Mouse (Mus musculus): Measurements from ENCODE around the gene Irf2bp1. TPM values are rescaled to one million over a fixed set of nuclear protein-coding genes. Genes with fewer than 3 reads are reported as not detected.

Irf2bp1 gene
- polyA plus RNA-seq, 1 experiment from 2014 or later: 28.0 TPM

- peaks cover 65% of the 10 kb centered on the region for H3K36me3 ChIP-seq (ENCODE audit: control insufficient read depth, insufficient read depth)
- no peak overlapping the region for H3K27ac ChIP-seq (ENCODE audit: low read length)
- no peaks in the 10 kb centered on the region for H3K9me3 ChIP-seq (ENCODE audit: control insufficient read depth, low read length)
- H3K27me3 ChIP-seq (replicated peaks; ENCODE audit: control insufficient read depth, insufficient read depth, low read length): no peaks in the 10 kb centered on the region
- H3K4me2 ChIP-seq (ENCODE audit: low read length): no peak overlapping the region
- ATAC-seq: no peak
- no peak overlapping the region for H3K4me3 ChIP-seq (replicated peaks; ENCODE audit: low read length)
- 96% methylated on average over 6 of the region's 6 CpGs for WGBS
- H3K4me1 ChIP-seq (replicated peaks; ENCODE audit: control insufficient read depth, insufficient read depth, low read length): no peaks in the 10 kb centered on the region
- H3K9ac ChIP-seq (replicated peaks; ENCODE audit: low read depth, low read length): no peak overlapping the region
Observed at GRCm38 (mm10) chr7:19044616-19045015, 40.8 kb downstream of the Irf2bp1 start.

GRCm38 (mm10) chr7:19046286-19047069 is 42.6 kb downstream of the Irf2bp1 start:
- no peaks in the 10 kb centered on the region for H3K4me1 ChIP-seq (replicated peaks; ENCODE audit: control insufficient read depth, insufficient read depth, low read length)
- no peak overlapping the region for H3K9ac ChIP-seq (replicated peaks; ENCODE audit: low read depth, low read length)
- H3K4me2 ChIP-seq (ENCODE audit: low read length): no peak overlapping the region
- ATAC-seq: no peak
- H3K36me3 ChIP-seq (ENCODE audit: control insufficient read depth, insufficient read depth): peaks cover 67% of the 10 kb centered on the region
- H3K27ac ChIP-seq (ENCODE audit: low read length): no peak overlapping the region
- no peak overlapping the region for H3K4me3 ChIP-seq (replicated peaks; ENCODE audit: low read length)
- 96% methylated on average over 11 of the region's 11 CpGs for WGBS
- H3K27me3 ChIP-seq (replicated peaks; ENCODE audit: control insufficient read depth, insufficient read depth, low read length): no peaks in the 10 kb centered on the region
- no peaks in the 10 kb centered on the region for H3K9me3 ChIP-seq (ENCODE audit: control insufficient read depth, low read length)

- H3K27ac ChIP-seq (ENCODE audit: low read length): no peak overlapping the region
- H3K27me3 ChIP-seq (replicated peaks; ENCODE audit: control insufficient read depth, insufficient read depth, low read length): no peaks in the 10 kb centered on the region
- no peaks in the 10 kb centered on the region for H3K4me1 ChIP-seq (replicated peaks; ENCODE audit: control insufficient read depth, insufficient read depth, low read length)
- H3K4me3 ChIP-seq (replicated peaks; ENCODE audit: low read length): no peak overlapping the region
- no peak overlapping the region for H3K9ac ChIP-seq (replicated peaks; ENCODE audit: low read depth, low read length)
- 89% methylated on average over 14 of the region's 14 CpGs for WGBS
- no peak for ATAC-seq
- H3K9me3 ChIP-seq (ENCODE audit: control insufficient read depth, low read length): no peaks in the 10 kb centered on the region
- peaks cover 51% of the 10 kb centered on the region for H3K36me3 ChIP-seq (ENCODE audit: control insufficient read depth, insufficient read depth)
- no peak overlapping the region for H3K4me2 ChIP-seq (ENCODE audit: low read length)
Observed at GRCm38 (mm10) chr7:19048006-19048527, 44.2 kb downstream of the Irf2bp1 start.

GRCm38 (mm10) chr7:19049252-19049651 is 45.4 kb downstream of the Irf2bp1 start:
- 94% methylated on average over 5 of the region's 5 CpGs for WGBS
- peaks cover 46% of the 10 kb centered on the region for H3K36me3 ChIP-seq (ENCODE audit: control insufficient read depth, insufficient read depth)

GRCm38 (mm10) chr7:19050172-19050571 is 46.3 kb downstream of the Irf2bp1 start:
- Histone ChIP-seq H3K4me2 (ENCODE audit: low read length) (no peak overlapping the region), H3K36me3 (ENCODE audit: control insufficient read depth, insufficient read depth) (peaks cover 37% of the 10 kb centered on the region), H3K27me3 (replicated peaks; ENCODE audit: control insufficient read depth, insufficient read depth, low read length) (no peaks in the 10 kb centered on the region), H3K4me3 (replicated peaks; ENCODE audit: low read length) (no peak overlapping the region), H3K9me3 (ENCODE audit: control insufficient read depth, low read length) (no peaks in the 10 kb centered on the region), H3K9ac (replicated peaks; ENCODE audit: low read depth, low read length) (no peak overlapping the region), H3K27ac (ENCODE audit: low read length) (no peak overlapping the region), H3K4me1 (replicated peaks; ENCODE audit: control insufficient read depth, insufficient read depth, low read length) (peaks cover 10% of the 10 kb centered on the region)
- no peak for ATAC-seq
- 85% methylated on average over 8 of the region's 8 CpGs for WGBS

More at GRCm38 (mm10) chr7:19049252-19049651, 45.4 kb downstream of the Irf2bp1 start:
- Histone ChIP-seq H3K27ac (ENCODE audit: low read length) (no peak overlapping the region), H3K4me3 (replicated peaks; ENCODE audit: low read length) (no peak overlapping the region), H3K27me3 (replicated peaks; ENCODE audit: control insufficient read depth, insufficient read depth, low read length) (no peaks in the 10 kb centered on the region), H3K9me3 (ENCODE audit: control insufficient read depth, low read length) (no peaks in the 10 kb centered on the region), H3K4me2 (ENCODE audit: low read length) (no peak overlapping the region), H3K9ac (replicated peaks; ENCODE audit: low read depth, low read length) (no peak overlapping the region), H3K4me1 (replicated peaks; ENCODE audit: control insufficient read depth, insufficient read depth, low read length) (peaks cover 4% of the 10 kb centered on the region)
- ATAC-seq: no peak

GRCm38 (mm10) chr7:19051161-19051560 is 47.3 kb downstream of the Irf2bp1 start:
- H3K27me3 ChIP-seq (replicated peaks; ENCODE audit: control insufficient read depth, insufficient read depth, low read length): no peaks in the 10 kb centered on the region
- ATAC-seq: no peak
- H3K4me1 ChIP-seq (replicated peaks; ENCODE audit: control insufficient read depth, insufficient read depth, low read length): peaks cover 10% of the 10 kb centered on the region
- WGBS: 74% methylated on average over 4 of the region's 4 CpGs
- H3K4me3 ChIP-seq (replicated peaks; ENCODE audit: low read length): no peak overlapping the region
- no peak overlapping the region for H3K9ac ChIP-seq (replicated peaks; ENCODE audit: low read depth, low read length)
- no peak overlapping the region for H3K27ac ChIP-seq (ENCODE audit: low read length)
- no peaks in the 10 kb centered on the region for H3K9me3 ChIP-seq (ENCODE audit: control insufficient read depth, low read length)
- peaks cover 33% of the 10 kb centered on the region for H3K36me3 ChIP-seq (ENCODE audit: control insufficient read depth, insufficient read depth)
- H3K4me2 ChIP-seq (ENCODE audit: low read length): no peak overlapping the region

- no peak for ATAC-seq
- no peak overlapping the region for H3K27ac ChIP-seq (ENCODE audit: low read length)
- H3K4me1 ChIP-seq (replicated peaks; ENCODE audit: control insufficient read depth, insufficient read depth, low read length): peaks cover 10% of the 10 kb centered on the region
- peaks cover 25% of the 10 kb centered on the region for H3K36me3 ChIP-seq (ENCODE audit: control insufficient read depth, insufficient read depth)
- H3K4me3 ChIP-seq (replicated peaks; ENCODE audit: low read length): no peak overlapping the region
- 90% methylated on average over 15 of the region's 15 CpGs for WGBS
- H3K27me3 ChIP-seq (replicated peaks; ENCODE audit: control insufficient read depth, insufficient read depth, low read length): no peaks in the 10 kb centered on the region
- H3K9me3 ChIP-seq (ENCODE audit: control insufficient read depth, low read length): no peaks in the 10 kb centered on the region
- H3K4me2 ChIP-seq (ENCODE audit: low read length): no peak overlapping the region
- H3K9ac ChIP-seq (replicated peaks; ENCODE audit: low read depth, low read length): no peak overlapping the region
Observed at GRCm38 (mm10) chr7:19052345-19053135, 48.7 kb downstream of the Irf2bp1 start.

- Histone ChIP-seq H3K4me2 (ENCODE audit: low read length) (no peak overlapping the region), H3K9me3 (ENCODE audit: control insufficient read depth, low read length) (no peaks in the 10 kb centered on the region), H3K9ac (replicated peaks; ENCODE audit: low read depth, low read length) (no peak overlapping the region), H3K27me3 (replicated peaks; ENCODE audit: control insufficient read depth, insufficient read depth, low read length) (no peaks in the 10 kb centered on the region), H3K4me1 (replicated peaks; ENCODE audit: control insufficient read depth, insufficient read depth, low read length) (peaks cover 10% of the 10 kb centered on the region), H3K36me3 (ENCODE audit: control insufficient read depth, insufficient read depth) (peaks cover 24% of the 10 kb centered on the region), H3K4me3 (replicated peaks; ENCODE audit: low read length) (no peak overlapping the region), H3K27ac (ENCODE audit: low read length) (no peak overlapping the region)
- 90% methylated on average over 7 of the region's 7 CpGs for WGBS
- ATAC-seq: no peak
Observed at GRCm38 (mm10) chr7:19053136-19053532, 49.3 kb downstream of the Irf2bp1 start.

- 16% methylated on average over 33 of the region's 33 CpGs for WGBS
- Histone ChIP-seq H3K4me1 (replicated peaks; ENCODE audit: control insufficient read depth, insufficient read depth, low read length) (peaks cover 10% of the 10 kb centered on the region), H3K36me3 (ENCODE audit: control insufficient read depth, insufficient read depth) (peaks cover 21% of the 10 kb centered on the region), H3K27ac (ENCODE audit: low read length) (no peak within 1 kb of the TSS), H3K9me3 (ENCODE audit: control insufficient read depth, low read length) (no peaks in the 10 kb centered on the region), H3K4me3 (replicated peaks; ENCODE audit: low read length) (peak within 1 kb of the TSS; percentile 28), H3K27me3 (replicated peaks; ENCODE audit: control insufficient read depth, insufficient read depth, low read length) (no peaks in the 10 kb centered on the region), H3K4me2 (ENCODE audit: low read length) (peak within 1 kb of the TSS; percentile 51), H3K9ac (replicated peaks; ENCODE audit: low read depth, low read length) (peak within 1 kb of the TSS; percentile 45)
- peak; percentile 66 for ATAC-seq
Observed at GRCm38 (mm10) chr7:19054047-19054776, 50.4 kb downstream of the Irf2bp1 start, which contains the start of gene Rsph6a. Gene Rsph6a (plus strand): TSS chr7:19054690.

Measured in forebrain, embryonic 16.5 days (tissue).